Mouse (Mus musculus) midbrain, postnatal 0 days (tissue): ENCODE measurements around the gene Dut. TPM values are rescaled to one million over a fixed set of nuclear protein-coding genes. Genes with fewer than 3 reads are reported as not detected.

ENCODE experiments used
- ATAC-seq: fragments of 200-750 bp; cut with Nextera tagmentation; 2 replicates; pipeline ENCODE4 v1.8.0; 2017; ENCODE audit warnings: moderate number of reproducible peaks, mild to moderate bottlenecking, moderate TSS enrichment, moderate library complexity; ENCODE audit not compliant: low FRiP score
- DNase-seq: peaks from one replicate; pipeline ENCODE4 v3.0.0-alpha.2; 2015; ENCODE audit warnings: low spot score
- H3K27ac ChIP-seq: fragments of 300-500 bp; sonication (generic); 2 replicates; pipeline ENCODE4 v1.5.1; 2014; ENCODE audit warnings: low read depth, mild to moderate bottlenecking, low read length, mixed read lengths
- H3K27me3 ChIP-seq: fragments of 300-500 bp; sonication (generic); 2 replicates; pipeline ENCODE4 v1.6.1; 2014; ENCODE audit warnings: low read length, control low read depth, mixed read lengths; ENCODE audit not compliant: insufficient read depth
- H3K36me3 ChIP-seq: fragments of 300-500 bp; sonication (generic); 2 replicates; pipeline ENCODE4 v1.6.1; 2014; ENCODE audit warnings: low read length, control low read depth, mixed read lengths; ENCODE audit not compliant: insufficient read depth
- H3K4me1 ChIP-seq: fragments of 300-500 bp; sonication (generic); 2 replicates; pipeline ENCODE4 v1.6.1; 2014; ENCODE audit warnings: mild to moderate bottlenecking, control low read depth, antibody characterized with exemption, low read length, mixed read lengths; ENCODE audit not compliant: insufficient read depth
- H3K4me2 ChIP-seq: fragments of 300-500 bp; sonication (generic); 2 replicates; pipeline ENCODE4 v1.6.1; 2014; ENCODE audit warnings: low read depth, mild to moderate bottlenecking, low read length, mixed read lengths; ENCODE audit not compliant: poor library complexity, severe bottlenecking
- H3K4me3 ChIP-seq: fragments of 300-500 bp; sonication (generic); 2 replicates; pipeline ENCODE4 v1.5.1; 2014; ENCODE audit warnings: low read depth, mild to moderate bottlenecking, low read length, moderate library complexity
- H3K9ac ChIP-seq: fragments of 300-500 bp; sonication (generic); replicated peaks from 2 replicates; pipeline ENCODE4 v1.6.1; 2014; ENCODE audit warnings: mild to moderate bottlenecking, low read length, moderate library complexity, mixed read lengths; ENCODE audit not compliant: poor library complexity, severe bottlenecking
- H3K9me3 ChIP-seq: fragments of 300-500 bp; sonication (generic); 2 replicates; pipeline ENCODE4 v1.6.1; 2016; ENCODE audit warnings: low read length, control low read depth
- CTCF ChIP-seq: IDR thresholded peaks from 2 replicates; pipeline ENCODE4 v1.5.1; 2016; ENCODE audit warnings: antibody characterized with exemption, mild to moderate bottlenecking
- WGBS: fragments of 180-500 bp; shearing (Covaris S2); extraction: QIAGEN DNeasy Blood & Tissue Kit; methylation state at CpG from one replicate; pipeline ENCODE4 v1.1.7; 2014; 5-methylcytosine and 5-hydroxymethylcytosine counted together
- polyA plus RNA-seq: library from polyadenylated mRNA; unstranded; fragments of >200 nt; fragmentation: Nextera tagmentation; extraction: Ambion mirVana; gene quantifications from 2 replicates; pipeline ENCODE4 v1.2.1, GENCODE M21; 2015
- total RNA-seq: library from RNA; depleted of rRNA; stranded (reverse); fragments of >200 nt; gene quantifications from 2 replicates; pipeline ENCODE4 v1.2.3, GENCODE M21; 2014

The Dut gene
- total and polyA plus RNA-seq, 2 experiments from 2014 or later, result 24.7 to 88.2 TPM

DNA sequence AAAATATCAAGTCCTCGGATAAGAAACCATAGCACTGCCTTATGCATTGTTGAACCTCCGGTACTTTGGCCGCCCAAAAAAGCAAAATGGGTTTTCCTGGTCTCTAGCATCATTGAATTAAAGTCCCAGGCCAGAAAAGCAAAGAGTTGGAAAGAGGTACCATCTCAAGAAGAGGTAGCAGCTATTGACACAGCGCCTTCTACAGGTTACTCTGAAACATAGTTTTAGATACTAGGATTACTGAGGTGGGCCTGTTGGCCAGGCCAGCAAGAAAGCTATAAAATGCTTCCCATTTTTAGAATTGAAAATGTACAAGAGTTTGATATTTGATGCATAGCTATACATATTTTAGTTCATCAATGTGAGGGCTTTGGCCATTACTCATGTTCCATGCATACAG, 2.9 kb downstream of the Dut start:
- Histone ChIP-seq H3K4me3 (no peak overlapping the region), H3K27ac (no peak overlapping the region), H3K4me1 (no peaks in the 10 kb centered on the region; the same call in 1 of the 2 replicates), H3K9ac (no peak overlapping the region), H3K36me3 (0 out of 2 replicates have a peak, but pooled peaks cover 3% of the 10 kb centered on the region), H3K4me2 (no peak overlapping the region), H3K27me3 (no peaks in the 10 kb centered on the region), H3K9me3 (no peaks in the 10 kb centered on the region)
- ATAC-seq (no peak), DNase-seq (peak; percentile 9)
- WGBS, result 94% methylated on average over 4 of the region's 4 CpGs
- peak; percentile 48 for TF ChIP-seq CTCF

DNA sequence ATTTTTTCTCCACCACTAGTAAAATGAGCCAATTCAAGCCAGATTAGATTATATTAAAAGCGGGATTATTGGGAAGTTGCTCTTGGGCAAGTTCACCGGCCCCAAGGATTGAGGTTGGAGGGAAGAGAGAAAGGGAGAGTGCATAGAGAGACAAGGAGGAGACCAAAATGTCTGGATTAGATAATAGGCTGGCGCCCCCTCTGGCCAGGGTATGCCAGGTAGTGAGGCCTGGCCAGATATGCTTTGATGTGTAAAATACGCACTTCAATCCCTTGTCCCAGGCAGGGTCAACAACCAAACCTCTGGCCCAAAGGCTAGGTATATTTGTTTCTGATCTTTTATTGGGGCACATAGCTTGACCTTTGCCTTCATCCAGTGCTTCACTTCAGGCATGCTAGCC, 4.8 kb downstream of the Dut start:
- ATAC-seq, result no peak
- Histone ChIP-seq H3K9me3 (no peaks in the 10 kb centered on the region), H3K4me1 (no peaks in the 10 kb centered on the region; the same call in 1 of the 2 replicates), H3K36me3 (0 out of 2 replicates have a peak, but pooled peaks cover 9% of the 10 kb centered on the region), H3K27ac (no peak overlapping the region), H3K4me2 (no peak overlapping the region), H3K9ac (no peak overlapping the region), H3K27me3 (no peaks in the 10 kb centered on the region), H3K4me3 (no peak overlapping the region)
- DNase-seq, result no peak
- no peak for TF ChIP-seq CTCF
- 84% methylated on average over 4 of the region's 4 CpGs for WGBS

DNA sequence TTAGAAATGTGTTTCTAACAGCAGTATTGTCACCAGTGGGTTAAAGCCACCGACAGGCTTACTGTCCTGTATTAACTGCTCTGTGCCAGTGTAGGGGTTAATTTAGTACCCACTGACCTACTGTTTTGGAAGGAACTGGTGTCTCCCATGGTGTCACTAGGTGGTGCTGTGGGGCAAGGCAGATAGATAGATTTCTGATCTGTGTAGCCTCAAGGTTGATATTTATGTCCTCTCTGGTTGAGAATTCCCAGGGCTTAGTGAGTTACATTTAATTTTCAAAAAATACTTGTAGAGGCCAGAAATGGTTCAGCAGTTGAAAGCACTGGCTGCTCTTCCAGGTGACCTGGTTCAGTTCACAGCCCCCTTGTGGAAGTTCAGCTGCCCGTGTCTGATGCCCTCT, 5.3 kb downstream of the Dut start:
- no peaks in the 10 kb centered on the region; the same call in 1 of the 2 replicates for H3K4me1 ChIP-seq
- H3K9me3 ChIP-seq, result no peaks in the 10 kb centered on the region
- peak; percentile 77 for TF ChIP-seq CTCF
- no peak overlapping the region for H3K4me2 ChIP-seq
- H3K4me3 ChIP-seq, result no peak overlapping the region
- H3K27me3 ChIP-seq, result no peaks in the 10 kb centered on the region
- H3K9ac ChIP-seq, result no peak overlapping the region
- WGBS, result 76% methylated on average over 2 of the region's 2 CpGs
- H3K27ac ChIP-seq, result no peak overlapping the region
- peak; percentile 62 for DNase-seq
- ATAC-seq, result no peak
- H3K36me3 ChIP-seq, result 0 out of 2 replicates have a peak, but pooled peaks cover 9% of the 10 kb centered on the region

DNA sequence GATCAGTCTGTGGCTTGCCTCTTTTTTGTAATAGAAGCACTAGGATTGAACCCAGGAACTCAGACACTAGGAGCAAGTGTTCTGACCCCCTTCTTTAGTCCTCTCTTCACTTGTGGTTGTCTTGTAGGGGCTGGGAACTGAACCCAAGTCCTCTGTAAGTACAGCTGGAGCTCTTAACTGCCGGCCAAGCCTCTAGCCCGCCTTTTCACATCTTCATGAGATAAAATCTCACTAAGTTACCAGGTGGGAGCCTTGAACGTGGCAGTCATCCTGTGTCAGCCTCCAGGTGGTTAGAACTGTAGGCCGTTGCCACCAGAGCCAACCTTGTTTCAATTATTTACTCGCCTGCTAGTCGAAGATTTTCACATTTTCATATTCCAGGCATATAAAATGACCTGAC, 6.7 kb downstream of the Dut start:
- no peaks in the 10 kb centered on the region for H3K9me3 ChIP-seq
- WGBS, result 98% methylated on average over 6 of the region's 6 CpGs
- no peak for TF ChIP-seq CTCF
- H3K36me3 ChIP-seq, result 0 out of 2 replicates have a peak, but pooled peaks cover 14% of the 10 kb centered on the region
- no peak overlapping the region for H3K9ac ChIP-seq
- no peaks in the 10 kb centered on the region; the same call in 1 of the 2 replicates for H3K4me1 ChIP-seq
- DNase-seq (no peak), ATAC-seq (no peak)
- H3K4me2 ChIP-seq, result no peak overlapping the region
- H3K27me3 ChIP-seq, result no peaks in the 10 kb centered on the region
- H3K4me3 ChIP-seq, result no peak overlapping the region
- H3K27ac ChIP-seq, result no peak overlapping the region

DNA sequence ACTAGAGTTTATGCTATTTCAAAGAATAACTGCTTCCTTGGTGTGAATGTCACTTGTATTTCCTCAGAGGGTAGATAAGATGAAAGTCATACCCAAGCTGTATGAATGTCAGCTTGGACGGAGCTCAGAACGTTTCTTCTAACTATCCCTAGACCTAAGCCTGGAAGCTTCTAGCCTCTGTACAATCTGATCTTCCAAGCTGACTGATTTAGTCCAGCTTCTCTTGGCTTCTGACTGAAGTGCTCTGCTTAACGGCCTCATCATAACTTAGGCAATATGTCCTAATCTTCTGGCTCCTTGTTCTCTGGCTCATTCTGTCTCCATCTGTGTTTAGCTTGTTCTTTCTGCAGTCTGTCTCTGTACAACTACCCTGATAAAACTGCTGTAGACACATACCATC, 7.6 kb downstream of the Dut start:
- Histone ChIP-seq H3K4me2 (no peak overlapping the region), H3K27ac (no peak overlapping the region), H3K27me3 (no peaks in the 10 kb centered on the region), H3K36me3 (0 out of 2 replicates have a peak, but pooled peaks cover 14% of the 10 kb centered on the region), H3K9me3 (no peaks in the 10 kb centered on the region), H3K4me1 (no peaks in the 10 kb centered on the region), H3K9ac (no peak overlapping the region), H3K4me3 (no peak overlapping the region)
- DNase-seq (no peak), ATAC-seq (no peak)
- TF ChIP-seq CTCF, result no peak
- WGBS, result 93% methylated on average over 3 of the region's 3 CpGs

DNA sequence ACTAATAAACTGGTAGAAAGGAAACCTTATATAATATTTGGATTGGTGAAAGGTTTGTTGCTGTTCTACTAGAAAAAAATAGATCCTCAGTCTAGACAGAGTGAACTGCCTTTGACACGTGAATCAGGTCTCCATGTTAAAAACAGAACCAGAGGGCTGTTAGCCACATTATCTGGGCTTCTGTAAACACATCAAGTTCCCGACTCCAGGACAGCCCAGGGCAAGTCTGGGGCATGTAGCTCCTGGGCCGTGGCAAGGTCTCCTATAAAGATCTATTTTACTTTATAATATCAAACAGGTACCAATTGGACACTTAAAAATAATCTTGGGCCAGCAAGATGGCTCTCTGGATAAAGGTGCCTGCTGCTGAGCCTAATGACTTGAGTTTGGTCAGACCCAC, 8.9 kb downstream of the Dut start:
- Histone ChIP-seq H3K4me3 (no peak overlapping the region), H3K4me2 (no peak overlapping the region), H3K4me1 (no peaks in the 10 kb centered on the region), H3K9me3 (no peaks in the 10 kb centered on the region), H3K27me3 (no peaks in the 10 kb centered on the region), H3K27ac (no peak overlapping the region), H3K36me3 (0 out of 2 replicates have a peak, but pooled peaks cover 14% of the 10 kb centered on the region), H3K9ac (no peak overlapping the region)
- ATAC-seq, result no peak
- WGBS, result 92% methylated on average over 3 of the region's 3 CpGs
- DNase-seq, result no peak
- no peak for TF ChIP-seq CTCF
